Mouse (Mus musculus) small intestine, adult 2 months (tissue): ENCODE measurements at regions not wholly inside any gene's neighbourhood (a gene's known extent, or its start where the extent isn't known, plus 50 kb on each side); places are given as distances from the start of the nearest gene placed in this dataset.
A peak's percentile ranks its signal among the peaks of the same experiment; 100 is the strongest.

ENCODE experiments used
- H3K27ac ChIP-seq: fragments of 200-500 bp; 2 replicates; pipeline ENCODE4 v1.5.1; 2012; ENCODE audit warnings: low read depth, low read length, control low read depth, inconsistent platforms; ENCODE audit not compliant: insufficient read depth
- H3K27me3 ChIP-seq: fragments of 200-500 bp; 2 replicates; pipeline ENCODE4 v1.6.1; 2012; ENCODE audit warnings: mild to moderate bottlenecking, moderate library complexity, low read length, inconsistent platforms; ENCODE audit not compliant: control insufficient read depth, insufficient read depth
- H3K36me3 ChIP-seq: fragments of 200-500 bp; 2 replicates; pipeline ENCODE4 v1.6.1; 2012; ENCODE audit warnings: mild to moderate bottlenecking, low read length, control low read depth, inconsistent platforms; ENCODE audit not compliant: control insufficient read depth, insufficient read depth
- H3K4me1 ChIP-seq: fragments of 200-500 bp; 2 replicates; pipeline ENCODE4 v1.6.1; 2012; ENCODE audit warnings: low read length, inconsistent platforms, mixed read lengths; ENCODE audit not compliant: control insufficient read depth, insufficient read depth, insufficient read length
- H3K4me3 ChIP-seq: fragments of 200-500 bp; 2 replicates; pipeline ENCODE4 v1.5.1; 2012; ENCODE audit warnings: low read depth, mild to moderate bottlenecking, control low read depth, inconsistent platforms, low read length, moderate library complexity
- CTCF ChIP-seq: fragments of 200-500 bp; IDR thresholded peaks from 2 replicates; pipeline ENCODE4 v1.5.1; 2012; ENCODE audit warnings: low read depth, mild to moderate bottlenecking, control low read depth, inconsistent platforms, low read length, moderate library complexity, mixed read lengths; ENCODE audit not compliant: insufficient replicate concordance, insufficient read length; ENCODE audit errors: extremely low read depth
- POLR2A ChIP-seq: fragments of 200-500 bp; IDR thresholded peaks from 2 replicates; pipeline ENCODE4 v1.6.1; 2012; ENCODE audit warnings: low read depth, mild to moderate bottlenecking, control low read depth, inconsistent platforms, low read length, moderate library complexity
- WGBS: fragments of 180-500 bp; shearing (Covaris S2); methylation state at CpG from one replicate; pipeline ENCODE4 v1.1.7; 2018; 5-methylcytosine and 5-hydroxymethylcytosine counted together

DNA sequence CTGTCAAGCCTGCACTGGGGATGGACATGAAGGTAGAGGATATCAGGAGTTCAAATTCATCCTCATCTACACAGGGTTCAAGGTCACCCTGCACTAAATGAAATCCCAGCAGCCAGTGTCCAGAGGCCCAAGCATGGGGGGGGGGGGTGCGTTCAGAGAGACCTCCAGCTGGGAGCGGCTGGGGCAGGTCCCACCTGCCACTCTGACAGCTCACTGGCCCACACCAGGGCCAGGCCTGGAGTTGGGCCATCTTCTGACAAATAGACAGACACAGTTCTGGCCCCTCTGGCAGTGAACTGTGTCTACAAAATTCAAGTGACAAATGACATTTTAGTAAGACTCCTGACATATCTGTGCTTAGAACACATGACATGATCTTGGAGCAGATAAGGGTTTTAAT is 86.8 kb downstream of the Cstad start:
- WGBS: 66% methylated on average over 2 of the region's 2 CpGs
- peaks cover 5% of the 10 kb centered on the region; the same call in 1 of the 2 replicates for H3K27me3 ChIP-seq
- H3K4me3 ChIP-seq: no peak overlapping the region
- TF ChIP-seq CTCF (no peak), POLR2A (no peak)
- H3K36me3 ChIP-seq: no peaks in the 10 kb centered on the region
- H3K4me1 ChIP-seq: peaks cover 4% of the 10 kb centered on the region
- H3K27ac ChIP-seq: no peak overlapping the region

DNA sequence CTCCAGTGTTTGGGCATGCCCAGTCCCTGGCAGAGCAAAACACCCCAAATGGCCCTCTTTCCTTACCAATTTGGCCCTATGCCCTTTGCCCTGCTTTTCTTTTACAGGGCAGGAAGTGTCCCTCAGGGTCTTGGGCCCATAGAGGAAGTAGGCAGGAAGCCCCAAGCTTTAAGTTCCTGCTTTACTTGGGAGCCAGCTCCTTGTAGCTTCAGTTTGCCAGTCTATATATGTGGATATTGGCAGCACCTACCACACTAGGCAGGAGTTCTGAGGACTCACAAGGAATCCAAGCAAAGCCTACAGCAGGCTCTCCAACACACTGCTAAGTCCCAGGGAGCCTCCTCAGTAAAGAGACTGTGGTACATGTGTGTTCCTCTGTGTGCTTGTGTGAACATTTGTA is 84.2 kb downstream of the Cstad start:
- Histone ChIP-seq H3K4me3 (no peak overlapping the region), H3K36me3 (no peaks in the 10 kb centered on the region), H3K27ac (no peak overlapping the region), H3K27me3 (peaks cover 5% of the 10 kb centered on the region; the same call in 1 of the 2 replicates), H3K4me1 (peaks cover 6% of the 10 kb centered on the region)
- TF ChIP-seq POLR2A (no peak), CTCF (no peak)

DNA sequence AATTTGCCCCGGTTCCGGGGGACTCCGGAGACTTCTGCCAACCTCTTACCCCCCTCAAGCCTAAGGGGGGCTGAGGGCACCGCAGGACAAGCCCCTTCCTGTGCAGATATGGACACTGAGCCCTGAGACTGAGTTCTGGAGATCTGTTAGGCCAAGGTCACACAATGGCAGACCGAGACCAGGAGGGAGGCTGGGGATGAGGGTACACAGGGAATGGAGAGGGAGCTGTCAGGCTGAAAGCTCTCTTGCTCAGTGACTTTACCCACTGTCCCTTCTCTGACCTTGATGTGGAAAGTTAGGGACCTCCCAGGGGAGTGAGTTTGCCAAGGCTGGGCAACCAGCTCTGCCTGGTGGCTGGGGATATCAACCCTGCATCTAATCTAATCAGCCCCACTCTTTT is 82.7 kb downstream of the Cstad start:
- 32% methylated on average over 5 of the region's 5 CpGs for WGBS
- TF ChIP-seq CTCF (no peak), POLR2A (no peak)
- peaks cover 5% of the 10 kb centered on the region; the same call in 1 of the 2 replicates for H3K27me3 ChIP-seq
- H3K4me1 ChIP-seq: peaks cover 6% of the 10 kb centered on the region
- H3K36me3 ChIP-seq: no peaks in the 10 kb centered on the region
- peak overlapping the region; percentile 32 for H3K27ac ChIP-seq
- H3K4me3 ChIP-seq: peak overlapping the region; percentile 29

DNA sequence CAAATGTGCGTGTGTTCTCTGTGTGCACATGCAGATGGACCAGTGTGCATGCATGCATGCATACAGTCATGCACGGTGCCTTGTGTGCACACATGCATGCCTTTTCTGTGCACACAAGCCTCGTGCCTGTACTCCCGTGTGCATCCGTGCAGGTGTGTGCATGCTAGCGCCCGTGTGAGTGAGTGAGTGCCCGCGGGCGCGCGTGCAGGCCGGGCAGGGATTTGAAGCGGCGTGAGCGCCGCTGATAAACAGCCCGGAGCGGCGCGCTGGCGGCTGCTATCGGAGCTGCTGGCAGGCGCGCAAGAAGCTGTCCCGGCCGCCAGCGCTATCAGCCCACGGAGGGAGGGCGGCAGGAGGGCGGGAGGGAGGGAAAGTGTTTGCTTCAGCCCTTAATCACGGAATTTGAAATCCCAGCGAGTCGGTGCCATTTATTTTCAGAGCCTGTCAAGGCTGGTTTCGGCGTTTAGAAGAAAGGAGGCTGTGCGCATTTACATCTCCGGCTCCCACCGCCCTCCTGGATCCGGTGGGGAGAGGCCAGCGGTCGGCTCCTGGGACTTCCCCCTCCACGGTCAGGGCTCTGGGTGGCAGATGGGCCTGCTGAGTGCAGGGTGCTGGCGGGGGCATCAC is 82.1 kb downstream of the Cstad start:
- Histone ChIP-seq H3K4me3 (peak overlapping the region; percentile 29), H3K27ac (peak overlapping the region; percentile 32)
- TF ChIP-seq POLR2A (no peak; the same call in 1 of the 2 replicates), CTCF (no peak)

DNA sequence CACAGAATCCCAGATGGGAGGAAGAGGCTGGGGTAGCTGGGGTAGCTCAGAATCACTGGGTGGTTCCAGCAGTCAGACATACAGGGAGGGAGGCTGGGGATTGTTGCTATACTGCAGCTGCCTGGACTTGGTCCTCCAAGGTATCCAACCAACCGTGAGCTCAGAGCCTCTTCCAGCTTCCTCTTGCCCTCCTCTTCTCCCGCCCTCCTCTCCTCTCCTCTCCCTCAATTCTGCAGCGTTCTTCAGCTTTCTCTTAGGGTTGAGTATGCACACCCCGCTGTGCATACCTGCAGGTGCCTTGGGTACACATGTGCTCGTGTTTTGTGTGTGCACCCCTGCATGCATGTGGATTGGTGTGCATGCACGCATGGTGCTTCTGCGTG is 81.6 kb downstream of the Cstad start:
- TF ChIP-seq POLR2A (no peak), CTCF (no peak)
- H3K27ac ChIP-seq: no peak overlapping the region
- H3K4me1 ChIP-seq: peaks cover 6% of the 10 kb centered on the region
- H3K27me3 ChIP-seq: peaks cover 5% of the 10 kb centered on the region; the same call in 1 of the 2 replicates
- H3K4me3 ChIP-seq: peak overlapping the region; percentile 20
- H3K36me3 ChIP-seq: no peaks in the 10 kb centered on the region
- 5% methylated on average over 6 of the region's 7 CpGs for WGBS

More for the DNA sequence above, 82.1 kb downstream of the Cstad start:
- H3K27me3 ChIP-seq: peaks cover 5% of the 10 kb centered on the region; the same call in 1 of the 2 replicates
- H3K4me1 ChIP-seq: peaks cover 6% of the 10 kb centered on the region
- no peaks in the 10 kb centered on the region for H3K36me3 ChIP-seq
- 1% methylated on average over 44 of the region's 44 CpGs for WGBS

DNA sequence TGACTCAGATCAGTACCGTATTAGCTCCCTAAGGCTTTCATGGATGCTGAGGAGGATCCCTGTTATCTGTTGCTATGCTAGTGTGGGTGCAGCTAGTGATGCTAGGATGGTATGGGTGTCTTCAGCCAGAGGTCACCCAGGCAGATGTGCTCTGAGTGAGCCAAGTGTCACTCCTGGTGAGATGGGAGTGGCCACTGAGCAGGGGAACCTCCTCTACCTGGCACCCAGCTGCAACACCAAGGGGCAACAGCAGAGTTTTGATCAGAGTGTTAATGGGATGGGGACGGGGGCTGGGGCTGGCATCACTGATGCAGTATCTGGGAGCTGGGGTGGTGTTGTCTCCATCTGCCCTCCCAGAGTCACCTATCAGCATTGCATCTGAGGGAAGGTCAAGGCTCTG is 81.0 kb downstream of the Cstad start:
- H3K27ac ChIP-seq: no peak overlapping the region
- H3K36me3 ChIP-seq: no peaks in the 10 kb centered on the region
- H3K27me3 ChIP-seq: peaks cover 5% of the 10 kb centered on the region; the same call in 1 of the 2 replicates
- H3K4me1 ChIP-seq: peaks cover 6% of the 10 kb centered on the region
- WGBS: 84% methylated on average over 2 of the region's 2 CpGs
- TF ChIP-seq POLR2A: no peak
- TF ChIP-seq CTCF: no peak
- H3K4me3 ChIP-seq: no peak overlapping the region

DNA sequence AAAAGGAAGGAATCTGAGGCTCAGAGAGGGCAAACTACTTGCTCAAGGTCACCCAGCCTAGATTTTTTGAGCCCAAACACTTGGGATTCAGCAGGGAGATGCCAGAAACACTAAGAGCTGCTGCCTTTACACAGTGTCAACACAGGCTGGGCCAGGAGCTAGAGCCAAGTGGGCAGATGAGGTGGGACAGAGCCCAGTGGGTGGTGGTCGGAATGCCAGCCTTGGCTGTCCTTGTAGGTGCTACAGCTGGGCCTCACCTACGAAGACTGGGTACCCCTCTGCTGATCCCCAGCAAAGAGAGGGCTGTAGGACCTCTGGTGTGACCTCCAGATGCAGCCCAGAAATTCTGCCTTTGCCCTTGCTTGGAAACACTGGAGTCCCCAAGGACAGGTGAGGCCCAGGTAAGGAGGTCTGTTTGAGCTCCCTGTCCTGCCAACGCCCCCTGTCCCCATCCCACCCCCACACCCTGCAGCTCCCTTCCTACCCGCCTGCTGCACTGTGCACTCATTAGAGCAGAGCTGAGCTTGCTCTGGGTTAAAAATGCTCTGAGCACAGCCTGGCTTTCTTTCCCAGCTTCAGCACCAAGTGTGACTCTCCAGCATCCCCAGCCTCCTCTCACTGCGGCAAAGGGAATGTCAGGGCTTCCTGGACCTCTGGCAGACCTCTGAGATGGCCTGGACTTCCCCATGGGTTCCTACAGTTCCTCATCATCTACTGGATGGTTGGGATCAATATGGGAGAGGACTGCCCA is 76.2 kb downstream of the Cstad start:
- 68% methylated on average over 5 of the region's 5 CpGs for WGBS
- Histone ChIP-seq H3K4me3 (no peak overlapping the region), H3K36me3 (no peaks in the 10 kb centered on the region), H3K4me1 (no peaks in the 10 kb centered on the region), H3K27ac (no peak overlapping the region), H3K27me3 (no peaks in the 10 kb centered on the region)
- TF ChIP-seq CTCF: no peak
- no peak for TF ChIP-seq POLR2A

DNA sequence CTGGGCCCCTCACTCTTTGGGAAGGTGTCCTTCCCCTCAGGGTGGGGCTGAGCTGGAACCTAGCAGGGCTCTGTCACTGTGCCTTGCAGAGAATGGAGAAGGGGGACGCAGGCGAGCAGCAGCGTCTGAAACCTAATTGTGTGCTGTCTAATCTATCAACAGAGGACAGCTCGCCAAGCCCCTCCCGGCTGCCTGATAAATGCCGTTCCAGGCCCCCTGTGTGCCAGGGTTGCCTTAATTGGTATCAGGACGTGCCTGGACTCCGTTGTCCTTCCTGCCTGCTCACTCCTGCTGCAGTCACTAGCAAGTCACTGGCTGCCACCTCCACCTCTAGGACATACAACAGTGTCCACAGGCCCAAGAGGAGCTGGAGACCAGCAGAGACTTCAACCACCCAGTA is 72.6 kb downstream of the Cstad start:
- Histone ChIP-seq H3K36me3 (no peaks in the 10 kb centered on the region), H3K27me3 (no peaks in the 10 kb centered on the region), H3K4me3 (no peak overlapping the region), H3K27ac (no peak overlapping the region), H3K4me1 (no peaks in the 10 kb centered on the region)
- 28% methylated on average over 8 of the region's 8 CpGs for WGBS
- TF ChIP-seq CTCF (no peak), POLR2A (no peak)
